Mouse (Mus musculus) heart, embryonic 14.5 days (tissue): ENCODE data around the gene Slc29a3. TPM values are rescaled to one million over a fixed set of nuclear protein-coding genes. Genes with fewer than 3 reads are reported as not detected.
A peak's percentile ranks its signal among the peaks of the same experiment; 100 is the strongest.

Source experiments
- ATAC-seq: fragments of 200-750 bp; cut with Nextera tagmentation; 2 replicates; pipeline ENCODE4 v1.8.0; 2017; ENCODE audit warnings: low read depth, moderate TSS enrichment; ENCODE audit not compliant: insufficient number of reproducible peaks, insufficient read depth, low FRiP score
- H3K27ac ChIP-seq, 2 experiments: fragments of 200-500 bp in 1 of 2; fragments of 300-500 bp in 1 of 2; sonication (generic) in 1 of 2; replicated peaks in 1 of 2; 2 replicates each; pipeline ENCODE4 v1.5.1; 2012 to 2014; ENCODE audit warnings: low read depth in 2 of 2, low read length in 2 of 2, control low read depth in 1 of 2, mild to moderate bottlenecking in 1 of 2, mixed read lengths in 1 of 2; ENCODE audit not compliant: control insufficient read depth in 1 of 2, insufficient read depth in 1 of 2
- H3K27me3 ChIP-seq: fragments of 300-500 bp; sonication (generic); 2 replicates; pipeline ENCODE4 v1.6.1; 2014; ENCODE audit warnings: mild to moderate bottlenecking, low read length, control low read depth; ENCODE audit not compliant: control insufficient read depth, insufficient read depth
- H3K36me3 ChIP-seq: fragments of 300-500 bp; sonication (generic); 2 replicates; pipeline ENCODE4 v1.6.1; 2014; ENCODE audit warnings: mild to moderate bottlenecking, control low read depth, low read length, mixed read lengths; ENCODE audit not compliant: control insufficient read depth, insufficient read depth
- H3K4me1 ChIP-seq, 2 experiments: fragments of 200-500 bp in 1 of 2; fragments of 300-500 bp in 1 of 2; sonication (generic) in 1 of 2; 2 replicates each; pipeline ENCODE4 v1.6.1; 2012 to 2014; ENCODE audit warnings: low read length in 2 of 2, control low read depth in 1 of 2, mixed read lengths in 1 of 2; ENCODE audit not compliant: control insufficient read depth in 2 of 2, insufficient read depth in 2 of 2
- H3K4me2 ChIP-seq: fragments of 300-500 bp; sonication (generic); 2 replicates; pipeline ENCODE4 v1.6.1; 2014; ENCODE audit warnings: mild to moderate bottlenecking, low read length
- H3K4me3 ChIP-seq, 2 experiments: fragments of 200-500 bp in 1 of 2; fragments of 300-500 bp in 1 of 2; sonication (generic) in 1 of 2; 2 replicates each; pipeline ENCODE4 v1.5.1; 2012 to 2014; ENCODE audit warnings: low read length in 2 of 2, mild to moderate bottlenecking in 2 of 2, control low read depth in 1 of 2, low read depth in 1 of 2, moderate library complexity in 1 of 2; ENCODE audit not compliant: control insufficient read depth in 1 of 2, insufficient read depth in 1 of 2
- H3K9ac ChIP-seq: fragments of 300-500 bp; sonication (generic); 2 replicates; pipeline ENCODE4 v1.6.1; 2014; ENCODE audit warnings: mild to moderate bottlenecking, low read length
- H3K9me3 ChIP-seq: fragments of 300-500 bp; sonication (generic); 2 replicates; pipeline ENCODE4 v1.6.1; 2016; ENCODE audit warnings: low read length, control low read depth; ENCODE audit not compliant: control insufficient read depth
- WGBS: fragments of 180-500 bp; shearing (Covaris S2); extraction: QIAGEN DNeasy Blood & Tissue Kit; methylation state at CpG from one replicate; pipeline ENCODE4 v1.1.7; 2014; 5-methylcytosine and 5-hydroxymethylcytosine counted together
- polyA plus RNA-seq: library from polyadenylated mRNA; unstranded; fragments of >200 nt; fragmentation: Nextera tagmentation; extraction: Ambion mirVana; gene quantifications from 2 replicates; pipeline ENCODE4 v1.2.1, GENCODE M21; 2014

Slc29a3 gene
- polyA plus RNA-seq, 1 experiment from 2014 or later = 4.4 TPM

GRCm38 (mm10) chr10:60689396-60689795 lies 63.2 kb downstream of the Slc29a3 start:
- Histone ChIP-seq H3K9ac (no peak overlapping the region), H3K36me3 (no peaks in the 10 kb centered on the region), H3K4me1 (peaks cover 2 to 18% of the 10 kb centered on the region in 2 experiments; a peak in 3 of 4 replicates), H3K9me3 (no peaks in the 10 kb centered on the region), H3K27ac (no peak overlapping the region), H3K27me3 (peaks cover 60% of the 10 kb centered on the region), H3K4me3 (no peak overlapping the region), H3K4me2 (no peak overlapping the region)
- WGBS = 51% methylated on average over 4 of the region's 4 CpGs
- ATAC-seq = no peak

GRCm38 (mm10) chr10:60687011-60687776 lies 65.4 kb downstream of the Slc29a3 start:
- WGBS = under 1% methylated on average over 76 of the region's 76 CpGs

GRCm38 (mm10) chr10:60686641-60686975 lies 66.0 kb downstream of the Slc29a3 start:
- Histone ChIP-seq H3K9me3 (no peaks in the 10 kb centered on the region), H3K27ac (no peak overlapping the region), H3K36me3 (no peaks in the 10 kb centered on the region), H3K4me2 (peak overlapping the region; percentile 91), H3K4me1 (peaks cover 2 to 18% of the 10 kb centered on the region in 2 experiments; a peak in 3 of 4 replicates), H3K9ac (0 out of 2 replicates have a peak overlapping the region, but pooled peaks have one; percentile 52), H3K27me3 (peaks cover 74% of the 10 kb centered on the region), H3K4me3 (peak overlapping the region; percentile 54 to 58)
- 1% methylated on average over 37 of the region's 37 CpGs for WGBS
- no peak for ATAC-seq

More at GRCm38 (mm10) chr10:60687011-60687776, 65.4 kb downstream of the Slc29a3 start:
- H3K27ac ChIP-seq = no peak overlapping the region
- H3K27me3 ChIP-seq = peaks cover 74% of the 10 kb centered on the region
- peak overlapping the region; percentile 52; the same call in 1 of the 2 replicates for H3K9ac ChIP-seq
- H3K9me3 ChIP-seq = no peaks in the 10 kb centered on the region
- peak overlapping the region; percentile 91 for H3K4me2 ChIP-seq
- peaks cover 2 to 18% of the 10 kb centered on the region in 2 experiments; a peak in 3 of 4 replicates for H3K4me1 ChIP-seq
- H3K36me3 ChIP-seq = no peaks in the 10 kb centered on the region
- no peak for ATAC-seq
- H3K4me3 ChIP-seq = peak overlapping the region; percentile 54 to 58

- Histone ChIP-seq H3K9ac (no peak overlapping the region), H3K27ac (no peak overlapping the region), H3K9me3 (no peaks in the 10 kb centered on the region), H3K4me3 (peak overlapping the region; percentile 54 to 58), H3K4me1 (peaks cover 2 to 18% of the 10 kb centered on the region in 2 experiments; a peak in 3 of 4 replicates), H3K27me3 (peaks cover 74% of the 10 kb centered on the region), H3K36me3 (no peaks in the 10 kb centered on the region), H3K4me2 (peak overlapping the region; percentile 91)
- no peak for ATAC-seq
- 5% methylated on average over 50 of the region's 50 CpGs for WGBS
Measured at GRCm38 (mm10) chr10:60685764-60686640, 66.6 kb downstream of the Slc29a3 start.

GRCm38 (mm10) chr10:60678926-60679325 lies 73.7 kb downstream of the Slc29a3 start:
- 68% methylated on average over 3 of the region's 3 CpGs for WGBS
- no peaks in the 10 kb centered on the region for H3K9me3 ChIP-seq
- H3K4me1 ChIP-seq = no peaks in the 10 kb centered on the region
- ATAC-seq = no peak
- H3K27ac ChIP-seq = no peak overlapping the region
- H3K36me3 ChIP-seq = no peaks in the 10 kb centered on the region
- H3K9ac ChIP-seq = no peak overlapping the region
- no peak overlapping the region for H3K4me3 ChIP-seq
- H3K27me3 ChIP-seq = peaks cover 12% of the 10 kb centered on the region
- H3K4me2 ChIP-seq = no peak overlapping the region

GRCm38 (mm10) chr10:60677319-60677718 lies 75.3 kb downstream of the Slc29a3 start:
- Histone ChIP-seq H3K4me2 (no peak overlapping the region), H3K27ac (no peak overlapping the region), H3K4me3 (no peak overlapping the region), H3K36me3 (no peaks in the 10 kb centered on the region), H3K4me1 (no peaks in the 10 kb centered on the region), H3K27me3 (peaks cover 3% of the 10 kb centered on the region; the same call in 1 of the 2 replicates), H3K9ac (no peak overlapping the region), H3K9me3 (no peaks in the 10 kb centered on the region)
- ATAC-seq = no peak
- WGBS = 84% methylated on average over 4 of the region's 4 CpGs

GRCm38 (mm10) chr10:60670166-60670565 lies 82.4 kb downstream of the Slc29a3 start:
- Histone ChIP-seq H3K4me1 (no peaks in the 10 kb centered on the region), H3K9ac (no peak overlapping the region), H3K9me3 (no peaks in the 10 kb centered on the region), H3K27ac (no peak overlapping the region), H3K4me2 (no peak overlapping the region), H3K4me3 (no peak overlapping the region), H3K36me3 (no peaks in the 10 kb centered on the region), H3K27me3 (no peaks in the 10 kb centered on the region)
- no peak for ATAC-seq
- WGBS = 67% methylated on average over 8 of the region's 8 CpGs
